Mouse (Mus musculus): Measurements from ENCODE around the gene Gm5294. TPM values are rescaled to one million over a fixed set of nuclear protein-coding genes. Genes with fewer than 3 reads are reported as not detected.

The Gm5294 gene
- polyA plus RNA-seq (2012; rRNA removed) = 0.24 TPM in 1 of 2 replicates, not detected in the other

GRCm38 (mm10) chr5:138819780-138820179 lies at the start of gene Gm5294:
Gm5294 (plus strand) TSS chr5:138820080.
- peaks cover 6% of the 10 kb centered on the region; the same call in 1 of the 2 replicates for H3K4me1 ChIP-seq (ENCODE audit: control insufficient read depth, insufficient read depth, insufficient read length, low read length)
- H3K4me3 ChIP-seq (ENCODE audit: low read depth, low read length) = peak within 1 kb of the TSS; percentile 38
- H3K36me3 ChIP-seq (ENCODE audit: control insufficient read depth, insufficient read depth, low read length) = no peaks in the 10 kb centered on the region
- H3K27ac ChIP-seq (ENCODE audit: insufficient read depth, low read depth, low read length) = no peak within 1 kb of the TSS
- no peak for TF ChIP-seq CTCF (IDR thresholded peaks at IDR 0.05; ENCODE audit: extremely low read depth, insufficient read length, insufficient replicate concordance, low read depth, low read length)
- TF ChIP-seq POLR2A (IDR thresholded peaks at IDR 0.05; ENCODE audit: low read depth, low read length) = no peak
- H3K27me3 ChIP-seq (ENCODE audit: control insufficient read depth, insufficient read depth, low read length) = peaks cover 35% of the 10 kb centered on the region
- WGBS = 35% methylated on average over 21 of the region's 21 CpGs

- TF ChIP-seq CTCF (IDR thresholded peaks at IDR 0.05; ENCODE audit: extremely low read depth, insufficient read length, insufficient replicate concordance, low read depth, low read length) = no peak
- no peak for TF ChIP-seq POLR2A (IDR thresholded peaks at IDR 0.05; ENCODE audit: low read depth, low read length)
- WGBS = 92% methylated on average over 5 of the region's 5 CpGs
- Histone ChIP-seq H3K27ac (ENCODE audit: insufficient read depth, low read depth, low read length) (no peak overlapping the region), H3K27me3 (ENCODE audit: control insufficient read depth, insufficient read depth, low read length) (no peaks in the 10 kb centered on the region), H3K4me1 (ENCODE audit: control insufficient read depth, insufficient read depth, insufficient read length, low read length) (no peaks in the 10 kb centered on the region), H3K4me3 (ENCODE audit: low read depth, low read length) (no peak overlapping the region), H3K36me3 (ENCODE audit: control insufficient read depth, insufficient read depth, low read length) (no peaks in the 10 kb centered on the region)
Observed at GRCm38 (mm10) chr5:138775096-138775495, 44.8 kb upstream of the Gm5294 start.

- Histone ChIP-seq H3K36me3 (ENCODE audit: control insufficient read depth, insufficient read depth, low read length) (no peaks in the 10 kb centered on the region), H3K27ac (ENCODE audit: insufficient read depth, low read depth, low read length) (no peak overlapping the region), H3K4me3 (ENCODE audit: low read depth, low read length) (no peak overlapping the region), H3K4me1 (ENCODE audit: control insufficient read depth, insufficient read depth, insufficient read length, low read length) (no peaks in the 10 kb centered on the region), H3K27me3 (ENCODE audit: control insufficient read depth, insufficient read depth, low read length) (no peaks in the 10 kb centered on the region)
- 21% methylated on average over 1 of the region's 1 CpGs for WGBS
- TF ChIP-seq CTCF (IDR thresholded peaks at IDR 0.05; ENCODE audit: extremely low read depth, insufficient read length, insufficient replicate concordance, low read depth, low read length) (no peak), POLR2A (IDR thresholded peaks at IDR 0.05; ENCODE audit: low read depth, low read length) (no peak)
Observed at GRCm38 (mm10) chr5:138776346-138776745, 43.5 kb upstream of the Gm5294 start.

GRCm38 (mm10) chr5:138778731-138779463 lies 41.0 kb upstream of the Gm5294 start:
- Histone ChIP-seq H3K27me3 (ENCODE audit: control insufficient read depth, insufficient read depth, low read length) (no peaks in the 10 kb centered on the region), H3K4me3 (ENCODE audit: low read depth, low read length) (no peak overlapping the region), H3K36me3 (ENCODE audit: control insufficient read depth, insufficient read depth, low read length) (no peaks in the 10 kb centered on the region), H3K27ac (ENCODE audit: insufficient read depth, low read depth, low read length) (no peak overlapping the region), H3K4me1 (ENCODE audit: control insufficient read depth, insufficient read depth, insufficient read length, low read length) (no peaks in the 10 kb centered on the region)
- WGBS = 73% methylated on average over 9 of the region's 9 CpGs
- TF ChIP-seq POLR2A (IDR thresholded peaks at IDR 0.05; ENCODE audit: low read depth, low read length) (no peak), CTCF (IDR thresholded peaks at IDR 0.05; ENCODE audit: extremely low read depth, insufficient read length, insufficient replicate concordance, low read depth, low read length) (no peak)

- H3K27ac ChIP-seq (ENCODE audit: insufficient read depth, low read depth, low read length) = no peak overlapping the region
- H3K27me3 ChIP-seq (ENCODE audit: control insufficient read depth, insufficient read depth, low read length) = no peaks in the 10 kb centered on the region
- no peak overlapping the region for H3K4me3 ChIP-seq (ENCODE audit: low read depth, low read length)
- 64% methylated on average over 3 of the region's 3 CpGs for WGBS
- no peaks in the 10 kb centered on the region for H3K36me3 ChIP-seq (ENCODE audit: control insufficient read depth, insufficient read depth, low read length)
- H3K4me1 ChIP-seq (ENCODE audit: control insufficient read depth, insufficient read depth, insufficient read length, low read length) = no peaks in the 10 kb centered on the region
- TF ChIP-seq CTCF (IDR thresholded peaks at IDR 0.05; ENCODE audit: extremely low read depth, insufficient read length, insufficient replicate concordance, low read depth, low read length) (no peak), POLR2A (IDR thresholded peaks at IDR 0.05; ENCODE audit: low read depth, low read length) (no peak)
Observed at GRCm38 (mm10) chr5:138779655-138780054, 40.2 kb upstream of the Gm5294 start.

GRCm38 (mm10) chr5:138782697-138783096 lies 37.2 kb upstream of the Gm5294 start:
- Histone ChIP-seq H3K4me1 (ENCODE audit: control insufficient read depth, insufficient read depth, insufficient read length, low read length) (no peaks in the 10 kb centered on the region), H3K36me3 (ENCODE audit: control insufficient read depth, insufficient read depth, low read length) (no peaks in the 10 kb centered on the region), H3K27me3 (ENCODE audit: control insufficient read depth, insufficient read depth, low read length) (no peaks in the 10 kb centered on the region), H3K27ac (ENCODE audit: insufficient read depth, low read depth, low read length) (no peak overlapping the region), H3K4me3 (ENCODE audit: low read depth, low read length) (no peak overlapping the region)
- TF ChIP-seq CTCF (IDR thresholded peaks at IDR 0.05; ENCODE audit: extremely low read depth, insufficient read length, insufficient replicate concordance, low read depth, low read length) = no peak
- no peak for TF ChIP-seq POLR2A (IDR thresholded peaks at IDR 0.05; ENCODE audit: low read depth, low read length)
- WGBS = 100% methylated on average over 1 of the region's 1 CpGs

- WGBS = 85% methylated on average over 8 of the region's 8 CpGs
Observed at GRCm38 (mm10) chr5:138783181-138783580, 36.7 kb upstream of the Gm5294 start.

More at GRCm38 (mm10) chr5:138783181-138783580, 36.7 kb upstream of the Gm5294 start:
- Histone ChIP-seq H3K27ac (ENCODE audit: insufficient read depth, low read depth, low read length) (no peak overlapping the region), H3K36me3 (ENCODE audit: control insufficient read depth, insufficient read depth, low read length) (no peaks in the 10 kb centered on the region), H3K4me1 (ENCODE audit: control insufficient read depth, insufficient read depth, insufficient read length, low read length) (no peaks in the 10 kb centered on the region), H3K27me3 (ENCODE audit: control insufficient read depth, insufficient read depth, low read length) (no peaks in the 10 kb centered on the region), H3K4me3 (ENCODE audit: low read depth, low read length) (no peak overlapping the region)
- TF ChIP-seq POLR2A (IDR thresholded peaks at IDR 0.05; ENCODE audit: low read depth, low read length) = no peak
- no peak for TF ChIP-seq CTCF (IDR thresholded peaks at IDR 0.05; ENCODE audit: extremely low read depth, insufficient read length, insufficient replicate concordance, low read depth, low read length)
